8 mouse cellular contexts compared by ENCODE assay signal in genomic region chr15:100550280-100550679, GRCm38 (mm10). TPM values are rescaled to one million over a fixed set of nuclear protein-coding genes. Genes with fewer than 3 reads are reported as not detected.
A peak's percentile ranks its signal among the peaks of the same experiment; 100 is the strongest.
DNase-seq lines count a peak whose midpoint lies in the region; ATAC-seq and TF ChIP-seq lines count a peak whose summit lies in the region.

No protein-coding gene starts in this region.

- peaks cover 7% of the 10 kb centered on the region for H3K9me3 ChIP-seq in forebrain, embryonic 12.5 days
- H3K9me3 ChIP-seq in forebrain, embryonic 16.5 days (ENCODE audit: control insufficient read depth, low read length): no peaks in the 10 kb centered on the region
- H3K9me3 ChIP-seq in intestine, postnatal 0 days (ENCODE audit: control insufficient read depth): no peaks in the 10 kb centered on the region

- H3K27me3 ChIP-seq in forebrain, embryonic 12.5 days: no peaks in the 10 kb centered on the region
- H3K27me3 ChIP-seq in forebrain, embryonic 16.5 days (replicated peaks; ENCODE audit: control insufficient read depth, insufficient read depth, low read length): no peaks in the 10 kb centered on the region
- no peaks in the 10 kb centered on the region for H3K27me3 ChIP-seq in intestine, postnatal 0 days (replicated peaks; ENCODE audit: control insufficient read depth, insufficient read depth, low read length)
- no peaks in the 10 kb centered on the region for H3K27me3 ChIP-seq in thymus, adult 2 months (ENCODE audit: control insufficient read depth, insufficient read depth, low read length)

- H3K36me3 ChIP-seq in forebrain, embryonic 12.5 days (replicated peaks): peaks cover 22% of the 10 kb centered on the region
- H3K36me3 ChIP-seq in forebrain, embryonic 16.5 days (ENCODE audit: control insufficient read depth, insufficient read depth): 0 out of 2 replicates have a peak, but pooled peaks cover 2% of the 10 kb centered on the region
- peaks cover 5% of the 10 kb centered on the region; the same call in 1 of the 2 replicates for H3K36me3 ChIP-seq in intestine, postnatal 0 days (ENCODE audit: control insufficient read depth, insufficient read depth)
- no peaks in the 10 kb centered on the region for H3K36me3 ChIP-seq in thymus, adult 2 months (ENCODE audit: control insufficient read depth, insufficient read depth, low read length)

- no peak for TF ChIP-seq POLR2A in thymus, adult 2 months (IDR thresholded peaks at IDR 0.05; ENCODE audit: control insufficient read depth, extremely low read depth, insufficient read depth, low read length, poor library complexity)

- H3K27ac ChIP-seq in forebrain, embryonic 12.5 days: no peak overlapping the region
- no peak overlapping the region for H3K27ac ChIP-seq in forebrain, embryonic 16.5 days (ENCODE audit: low read length)
- no peak overlapping the region for H3K27ac ChIP-seq in intestine, postnatal 0 days (ENCODE audit: low read depth, low read length)
- no peak overlapping the region for H3K27ac ChIP-seq in thymus, adult 2 months (ENCODE audit: control insufficient read depth, insufficient read depth, low read length)

- ATAC-seq in forebrain, embryonic 12.5 days (ENCODE audit: low FRiP score): no peak
- no peak for ATAC-seq in forebrain, embryonic 16.5 days
- ATAC-seq in intestine, postnatal 0 days: no peak

- H3K4me3 ChIP-seq in forebrain, embryonic 12.5 days (replicated peaks): 0 out of 2 replicates have a peak overlapping the region, but pooled peaks have one; percentile 91
- no peak overlapping the region for H3K4me3 ChIP-seq in forebrain, embryonic 16.5 days (replicated peaks; ENCODE audit: low read length)
- no peak overlapping the region for H3K4me3 ChIP-seq in intestine, postnatal 0 days (ENCODE audit: low read depth, low read length)
- no peak overlapping the region for H3K4me3 ChIP-seq in thymus, adult 2 months (ENCODE audit: control insufficient read depth, insufficient read depth, low read length)

- WGBS in forebrain, embryonic 12.5 days: 90% methylated on average over 4 of the region's 4 CpGs
- WGBS in forebrain, embryonic 16.5 days: 90% methylated on average over 4 of the region's 4 CpGs
- WGBS in intestine, postnatal 0 days: 94% methylated on average over 4 of the region's 4 CpGs
- WGBS in thymus, adult 2 months: 95% methylated on average over 4 of the region's 4 CpGs

- H3K9ac ChIP-seq in forebrain, embryonic 12.5 days: no peak overlapping the region
- H3K9ac ChIP-seq in forebrain, embryonic 16.5 days (replicated peaks; ENCODE audit: low read depth, low read length): no peak overlapping the region
- no peak overlapping the region for H3K9ac ChIP-seq in intestine, postnatal 0 days (ENCODE audit: low read depth, low read length)

- peaks cover 14% of the 10 kb centered on the region for H3K4me1 ChIP-seq in forebrain, embryonic 12.5 days
- peaks cover 15% of the 10 kb centered on the region for H3K4me1 ChIP-seq in forebrain, embryonic 16.5 days (replicated peaks; ENCODE audit: control insufficient read depth, insufficient read depth, low read length)
- peaks cover 5% of the 10 kb centered on the region; the same call in 1 of the 2 replicates for H3K4me1 ChIP-seq in intestine, postnatal 0 days (replicated peaks; ENCODE audit: control insufficient read depth, insufficient read depth, low read length)
- H3K4me1 ChIP-seq in thymus, adult 2 months (replicated peaks; ENCODE audit: control insufficient read depth, insufficient read depth, low read length): peaks cover 6% of the 10 kb centered on the region; the same call in 1 of the 2 replicates

- peak; percentile 37 for DNase-seq in brain, adult 2 months (ENCODE audit: low read depth, low spot score)
- DNase-seq in lung, postnatal 36 days: peak; percentile 19
- DNase-seq in urinary bladder, postnatal 36 days (ENCODE audit: low spot score in 2 of 2): no peak
- no peak for DNase-seq in left cerebral cortex, adult 8-10 months (ENCODE audit: low spot score in 2 of 2)
- no peak for DNase-seq in thymus, adult 2 months

- TF ChIP-seq CTCF in intestine, postnatal 0 days (IDR thresholded peaks at IDR 0.05; ENCODE audit: low read depth): peak; percentile 35
- TF ChIP-seq CTCF in thymus, adult 2 months (IDR thresholded peaks at IDR 0.05; ENCODE audit: borderline replicate concordance, control insufficient read depth, extremely low read depth, insufficient read depth, low read length, poor library complexity): no peak

- peak overlapping the region; percentile 86 for H3K4me2 ChIP-seq in forebrain, embryonic 12.5 days
- H3K4me2 ChIP-seq in forebrain, embryonic 16.5 days (ENCODE audit: low read length): no peak overlapping the region
- peak overlapping the region; percentile 74; the same call in 1 of the 2 replicates for H3K4me2 ChIP-seq in intestine, postnatal 0 days (replicated peaks; ENCODE audit: low read depth)

RNA-seq across cellular contexts. Expression of gene Tfcp2, which starts 1.5 kb away (rescaled TPM):
- 41.7 and 44.8 TPM in 2 replicates for polyA plus RNA-seq in forebrain, embryonic 12.5 days (2016; fragmentation: Nextera tagmentation; extraction: Ambion mirVana)
- polyA plus RNA-seq in forebrain, embryonic 16.5 days (2015; fragmentation: Nextera tagmentation; extraction: Ambion mirVana): 30.7 and 35.1 TPM in 2 replicates
- polyA plus RNA-seq in intestine, postnatal 0 days (2015; fragmentation: Nextera tagmentation; extraction: Ambion mirVana): 8.0 and 8.5 TPM in 2 replicates
- 10 to 100 TPM; 27.7 to 31.7 (median 30.1) TPM for total RNA-seq in left cerebral cortex, adult 8-10 months (2022)
- polyA plus RNA-seq in thymus, adult 2 months (2012; rRNA removed): 7.7 and 8.2 TPM in 2 replicates

RNA-seq across cellular contexts. Expression of gene Pou6f1, which starts 49.5 kb away (rescaled TPM):
- 27.3 and 33.8 TPM in 2 replicates for polyA plus RNA-seq in forebrain, embryonic 12.5 days (2016; fragmentation: Nextera tagmentation; extraction: Ambion mirVana)
- 52.7 and 53.2 TPM in 2 replicates for polyA plus RNA-seq in forebrain, embryonic 16.5 days (2015; fragmentation: Nextera tagmentation; extraction: Ambion mirVana)
- polyA plus RNA-seq in intestine, postnatal 0 days (2015; fragmentation: Nextera tagmentation; extraction: Ambion mirVana): 3.0 and 4.3 TPM in 2 replicates
- total RNA-seq in left cerebral cortex, adult 8-10 months (2022): 100 to 1,000 TPM; 119 to 151 (median 133) TPM
- polyA plus RNA-seq in thymus, adult 2 months (2012; rRNA removed): 184 and 203 TPM in 2 replicates

RNA-seq across cellular contexts. Expression of gene Csrnp2, which starts 55.0 kb away (rescaled TPM):
- 36.4 and 37.0 TPM in 2 replicates for polyA plus RNA-seq in forebrain, embryonic 12.5 days (2016; fragmentation: Nextera tagmentation; extraction: Ambion mirVana)
- 56.3 and 56.9 TPM in 2 replicates for polyA plus RNA-seq in forebrain, embryonic 16.5 days (2015; fragmentation: Nextera tagmentation; extraction: Ambion mirVana)
- 3.1 and 3.3 TPM in 2 replicates for polyA plus RNA-seq in intestine, postnatal 0 days (2015; fragmentation: Nextera tagmentation; extraction: Ambion mirVana)
- total RNA-seq in left cerebral cortex, adult 8-10 months (2022): 10 to 100 TPM; 29.1 to 31.5 (median 31.2) TPM
- polyA plus RNA-seq in thymus, adult 2 months (2012; rRNA removed): 8.7 and 9.6 TPM in 2 replicates

Comparison
In these comparisons a context has a peak if more than half of its experiments do, and no peak if none do; other contexts are left out.
1. DNase-seq: peak in brain, adult 2 months (single experiment) and lung, postnatal 36 days (single experiment); none in urinary bladder, postnatal 36 days (0 of 2), left cerebral cortex, adult 8-10 months (0 of 2) and thymus, adult 2 months (single experiment).